Mouse (Mus musculus): ENCODE results near the gene Lama1. TPM values are rescaled to one million over a fixed set of nuclear protein-coding genes. Genes with fewer than 3 reads are reported as not detected.

The Lama1 gene
- polyA plus RNA-seq, 1 experiment from 2014 or later: 2.8 TPM

DNA sequence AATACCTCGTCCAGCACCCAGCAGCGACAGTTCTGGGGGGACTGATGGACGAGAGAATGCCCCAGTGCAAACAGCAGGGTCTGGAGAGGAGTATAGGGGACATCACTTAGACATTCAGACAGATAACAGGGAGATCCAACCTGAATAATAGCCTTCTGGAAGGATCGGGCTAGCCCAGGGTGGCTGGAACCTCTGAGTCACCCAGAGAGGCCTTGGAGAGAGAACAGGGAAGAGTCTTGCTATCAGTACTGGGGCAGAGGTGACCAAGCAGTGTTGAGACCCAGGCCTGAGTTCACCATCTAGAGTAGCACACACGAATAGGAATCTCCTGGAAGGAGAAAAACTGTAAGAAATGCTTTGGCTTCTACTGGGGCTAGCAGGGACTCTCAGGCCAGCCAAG is 9.3 kb downstream of the Lama1 start:
- H3K4me2 ChIP-seq: no peak overlapping the region
- ATAC-seq (replicated peaks; ENCODE audit: insufficient number of reproducible peaks, low FRiP score, low TSS enrichment): no peak
- WGBS (ENCODE audit: insufficient replicate concordance): 64% methylated on average over 5 of the region's 5 CpGs
- no peak overlapping the region for H3K9ac ChIP-seq (ENCODE audit: low read depth, low read length)
- H3K27ac ChIP-seq (ENCODE audit: low read depth, low read length): no peak overlapping the region
- no peaks in the 10 kb centered on the region for H3K4me1 ChIP-seq (ENCODE audit: control insufficient read depth, insufficient read depth, low read length)
- H3K36me3 ChIP-seq (ENCODE audit: control insufficient read depth, insufficient read depth, low read length): no peaks in the 10 kb centered on the region
- no peaks in the 10 kb centered on the region for H3K27me3 ChIP-seq (ENCODE audit: control insufficient read depth, insufficient read depth, low read length)
- no peak overlapping the region for H3K4me3 ChIP-seq (ENCODE audit: low read depth, low read length)
- no peaks in the 10 kb centered on the region for H3K9me3 ChIP-seq (replicated peaks; ENCODE audit: control insufficient read depth, low read length)

- H3K36me3 ChIP-seq (ENCODE audit: control insufficient read depth, insufficient read depth, low read length): no peaks in the 10 kb centered on the region
- no peaks in the 10 kb centered on the region for H3K27me3 ChIP-seq (ENCODE audit: control insufficient read depth, insufficient read depth, low read length)
- no peak for ATAC-seq (replicated peaks; ENCODE audit: insufficient number of reproducible peaks, low FRiP score, low TSS enrichment)
- WGBS (ENCODE audit: insufficient replicate concordance): 74% methylated on average over 13 of the region's 13 CpGs
- no peak overlapping the region for H3K27ac ChIP-seq (ENCODE audit: low read depth, low read length)
- H3K9ac ChIP-seq (ENCODE audit: low read depth, low read length): no peak overlapping the region
- no peaks in the 10 kb centered on the region for H3K4me1 ChIP-seq (ENCODE audit: control insufficient read depth, insufficient read depth, low read length)
- no peak overlapping the region for H3K4me2 ChIP-seq
- no peaks in the 10 kb centered on the region for H3K9me3 ChIP-seq (replicated peaks; ENCODE audit: control insufficient read depth, low read length)
- no peak overlapping the region for H3K4me3 ChIP-seq (ENCODE audit: low read depth, low read length)
These were observed 10.8 kb downstream of the Lama1 start for GRCm38 (mm10) chr17:67707793-67708364.

GRCm38 (mm10) chr17:67710377-67710781 is 13.3 kb downstream of the Lama1 start:
- H3K4me2 ChIP-seq: no peak overlapping the region
- 74% methylated on average over 6 of the region's 6 CpGs for WGBS (ENCODE audit: insufficient replicate concordance)
- no peak overlapping the region for H3K27ac ChIP-seq (ENCODE audit: low read depth, low read length)
- no peak overlapping the region for H3K4me3 ChIP-seq (ENCODE audit: low read depth, low read length)
- no peaks in the 10 kb centered on the region for H3K9me3 ChIP-seq (replicated peaks; ENCODE audit: control insufficient read depth, low read length)
- H3K9ac ChIP-seq (ENCODE audit: low read depth, low read length): no peak overlapping the region
- no peaks in the 10 kb centered on the region for H3K36me3 ChIP-seq (ENCODE audit: control insufficient read depth, insufficient read depth, low read length)
- no peaks in the 10 kb centered on the region for H3K27me3 ChIP-seq (ENCODE audit: control insufficient read depth, insufficient read depth, low read length)
- no peak for ATAC-seq (replicated peaks; ENCODE audit: insufficient number of reproducible peaks, low FRiP score, low TSS enrichment)
- H3K4me1 ChIP-seq (ENCODE audit: control insufficient read depth, insufficient read depth, low read length): no peaks in the 10 kb centered on the region

DNA sequence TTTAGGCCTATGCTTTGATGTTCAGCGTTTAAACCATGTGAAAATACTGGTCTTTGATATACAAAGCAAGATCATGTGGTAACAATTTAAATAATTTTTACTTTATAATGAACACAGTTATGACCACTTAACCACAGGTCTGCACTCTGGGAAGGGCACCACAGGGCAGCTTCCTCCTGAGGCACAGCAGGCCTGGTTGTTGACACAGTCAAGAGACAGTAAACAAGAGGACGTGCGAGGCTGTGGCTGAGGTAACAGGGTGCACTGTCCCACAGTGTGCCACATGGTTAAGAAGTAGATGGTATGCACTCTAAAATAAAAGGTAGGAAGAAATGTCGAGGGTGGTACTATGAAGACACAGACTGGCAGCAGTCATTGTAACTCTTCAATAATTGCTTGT is 14.3 kb downstream of the Lama1 start:
- Histone ChIP-seq H3K4me3 (ENCODE audit: low read depth, low read length) (no peak overlapping the region), H3K9me3 (replicated peaks; ENCODE audit: control insufficient read depth, low read length) (no peaks in the 10 kb centered on the region), H3K36me3 (ENCODE audit: control insufficient read depth, insufficient read depth, low read length) (no peaks in the 10 kb centered on the region), H3K9ac (ENCODE audit: low read depth, low read length) (no peak overlapping the region), H3K4me2 (no peak overlapping the region), H3K27me3 (ENCODE audit: control insufficient read depth, insufficient read depth, low read length) (no peaks in the 10 kb centered on the region), H3K27ac (ENCODE audit: low read depth, low read length) (no peak overlapping the region), H3K4me1 (ENCODE audit: control insufficient read depth, insufficient read depth, low read length) (no peaks in the 10 kb centered on the region)
- ATAC-seq (replicated peaks; ENCODE audit: insufficient number of reproducible peaks, low FRiP score, low TSS enrichment): no peak
- 54% methylated on average over 4 of the region's 4 CpGs for whole genome bisulfite sequencing (ENCODE audit: insufficient replicate concordance)

DNA sequence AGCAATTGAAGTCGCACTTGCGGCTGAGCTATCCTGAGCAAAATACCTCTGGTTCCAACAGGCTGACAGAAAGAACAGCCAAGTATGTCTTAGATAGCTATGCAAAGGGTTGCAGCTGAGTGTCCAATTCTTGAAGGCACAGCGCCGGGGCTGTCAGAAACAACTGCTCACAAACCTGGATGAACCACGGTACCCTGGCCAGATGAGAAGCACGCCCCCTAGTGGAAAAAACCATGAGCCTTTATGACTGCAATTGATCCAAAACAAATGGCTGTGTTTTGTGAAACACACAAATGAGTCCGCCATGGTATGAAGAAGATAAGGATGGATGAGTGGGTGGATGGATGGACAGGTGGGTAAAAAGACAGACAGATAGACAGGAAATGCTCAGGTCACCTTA is 15.9 kb downstream of the Lama1 start:
- H3K9me3 ChIP-seq (replicated peaks; ENCODE audit: control insufficient read depth, low read length): no peaks in the 10 kb centered on the region
- H3K27ac ChIP-seq (ENCODE audit: low read depth, low read length): no peak overlapping the region
- no peaks in the 10 kb centered on the region for H3K36me3 ChIP-seq (ENCODE audit: control insufficient read depth, insufficient read depth, low read length)
- H3K4me1 ChIP-seq (ENCODE audit: control insufficient read depth, insufficient read depth, low read length): no peaks in the 10 kb centered on the region
- 65% methylated on average over 7 of the region's 7 CpGs for WGBS (ENCODE audit: insufficient replicate concordance)
- H3K4me3 ChIP-seq (ENCODE audit: low read depth, low read length): no peak overlapping the region
- no peaks in the 10 kb centered on the region for H3K27me3 ChIP-seq (ENCODE audit: control insufficient read depth, insufficient read depth, low read length)
- H3K9ac ChIP-seq (ENCODE audit: low read depth, low read length): no peak overlapping the region
- no peak for ATAC-seq (replicated peaks; ENCODE audit: insufficient number of reproducible peaks, low FRiP score, low TSS enrichment)
- no peak overlapping the region for H3K4me2 ChIP-seq

DNA sequence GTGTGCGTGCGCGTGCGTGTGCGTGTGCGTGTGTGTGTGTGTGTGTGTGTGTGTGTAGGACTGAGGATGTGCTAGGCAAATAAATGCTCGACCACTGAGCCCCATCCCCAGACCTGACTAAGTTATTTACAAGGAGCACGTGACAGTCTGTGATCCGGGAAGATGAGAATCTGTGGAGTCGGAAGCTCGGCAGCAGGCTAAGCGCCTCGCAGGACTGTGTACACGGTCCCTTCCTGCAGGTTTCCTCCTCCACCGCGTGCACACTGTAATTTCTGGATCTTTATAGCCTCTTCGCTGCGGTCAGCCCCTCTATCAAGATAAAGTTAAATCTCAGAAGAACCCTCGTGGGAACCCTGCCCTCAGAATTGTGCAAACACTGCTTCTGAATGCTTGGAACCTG is 18.4 kb downstream of the Lama1 start:
- Histone ChIP-seq H3K27me3 (ENCODE audit: control insufficient read depth, insufficient read depth, low read length) (no peaks in the 10 kb centered on the region), H3K27ac (ENCODE audit: low read depth, low read length) (no peak overlapping the region), H3K9me3 (replicated peaks; ENCODE audit: control insufficient read depth, low read length) (no peaks in the 10 kb centered on the region), H3K4me1 (ENCODE audit: control insufficient read depth, insufficient read depth, low read length) (no peaks in the 10 kb centered on the region), H3K4me2 (no peak overlapping the region), H3K9ac (ENCODE audit: low read depth, low read length) (no peak overlapping the region), H3K36me3 (ENCODE audit: control insufficient read depth, insufficient read depth, low read length) (no peaks in the 10 kb centered on the region), H3K4me3 (ENCODE audit: low read depth, low read length) (no peak overlapping the region)
- 82% methylated on average over 19 of the region's 19 CpGs for WGBS (ENCODE audit: insufficient replicate concordance)
- no peak for ATAC-seq (replicated peaks; ENCODE audit: insufficient number of reproducible peaks, low FRiP score, low TSS enrichment)

- no peaks in the 10 kb centered on the region for H3K36me3 ChIP-seq (ENCODE audit: control insufficient read depth, insufficient read depth, low read length)
- no peaks in the 10 kb centered on the region for H3K4me1 ChIP-seq (ENCODE audit: control insufficient read depth, insufficient read depth, low read length)
- H3K27ac ChIP-seq (ENCODE audit: low read depth, low read length): no peak overlapping the region
- H3K27me3 ChIP-seq (ENCODE audit: control insufficient read depth, insufficient read depth, low read length): no peaks in the 10 kb centered on the region
- WGBS (ENCODE audit: insufficient replicate concordance): 78% methylated on average over 7 of the region's 7 CpGs
- H3K9me3 ChIP-seq (replicated peaks; ENCODE audit: control insufficient read depth, low read length): no peaks in the 10 kb centered on the region
- no peak overlapping the region for H3K4me3 ChIP-seq (ENCODE audit: low read depth, low read length)
- H3K9ac ChIP-seq (ENCODE audit: low read depth, low read length): no peak overlapping the region
- H3K4me2 ChIP-seq: no peak overlapping the region
- ATAC-seq (replicated peaks; ENCODE audit: insufficient number of reproducible peaks, low FRiP score, low TSS enrichment): no peak
These were observed 25.0 kb downstream of the Lama1 start for GRCm38 (mm10) chr17:67722055-67722454.

GRCm38 (mm10) chr17:67722578-67722977 is 25.5 kb downstream of the Lama1 start:
- no peaks in the 10 kb centered on the region for H3K36me3 ChIP-seq (ENCODE audit: control insufficient read depth, insufficient read depth, low read length)
- H3K27me3 ChIP-seq (ENCODE audit: control insufficient read depth, insufficient read depth, low read length): no peaks in the 10 kb centered on the region
- ATAC-seq (replicated peaks; ENCODE audit: insufficient number of reproducible peaks, low FRiP score, low TSS enrichment): no peak
- H3K4me3 ChIP-seq (ENCODE audit: low read depth, low read length): no peak overlapping the region
- 86% methylated on average over 1 of the region's 1 CpGs for WGBS (ENCODE audit: insufficient replicate concordance)
- H3K4me2 ChIP-seq: no peak overlapping the region
- H3K9me3 ChIP-seq (replicated peaks; ENCODE audit: control insufficient read depth, low read length): no peaks in the 10 kb centered on the region
- H3K27ac ChIP-seq (ENCODE audit: low read depth, low read length): no peak overlapping the region
- H3K4me1 ChIP-seq (ENCODE audit: control insufficient read depth, insufficient read depth, low read length): no peaks in the 10 kb centered on the region
- no peak overlapping the region for H3K9ac ChIP-seq (ENCODE audit: low read depth, low read length)

- Histone ChIP-seq H3K4me2 (no peak overlapping the region), H3K36me3 (ENCODE audit: control insufficient read depth, insufficient read depth, low read length) (no peaks in the 10 kb centered on the region), H3K27me3 (ENCODE audit: control insufficient read depth, insufficient read depth, low read length) (no peaks in the 10 kb centered on the region), H3K9me3 (replicated peaks; ENCODE audit: control insufficient read depth, low read length) (no peaks in the 10 kb centered on the region), H3K9ac (ENCODE audit: low read depth, low read length) (no peak overlapping the region), H3K4me1 (ENCODE audit: control insufficient read depth, insufficient read depth, low read length) (no peaks in the 10 kb centered on the region), H3K27ac (ENCODE audit: low read depth, low read length) (no peak overlapping the region), H3K4me3 (ENCODE audit: low read depth, low read length) (no peak overlapping the region)
- ATAC-seq (replicated peaks; ENCODE audit: insufficient number of reproducible peaks, low FRiP score, low TSS enrichment): no peak
- 76% methylated on average over 14 of the region's 14 CpGs for WGBS (ENCODE audit: insufficient replicate concordance)
These were observed 26.4 kb downstream of the Lama1 start for GRCm38 (mm10) chr17:67723175-67724067.

Data from heart, embryonic 11.5 days (tissue).